Mouse (Mus musculus) gastrocnemius, postnatal 25 days (tissue): ENCODE data around the gene Chil4. TPM values are rescaled to one million over a fixed set of nuclear protein-coding genes. Genes with fewer than 3 reads are reported as not detected.
"Not testable (repeated sequence)": the region's sequence is repeated elsewhere in the genome, so short reads cannot be mapped to it uniquely, and the experiment has no call there.

Experiments
- DNase-seq: peaks from one replicate; pipeline ENCODE4 v3.0.0; 2022
- long read RNA-seq, 2 experiments: library from polyadenylated mRNA; stranded (forward); transcript quantifications; one replicate each; pipeline ENCODE4 v2.0.0; 2021
- total RNA-seq, 2 experiments: library from RNA; stranded (reverse); gene quantifications; 1 replicate in 1 of 2; 2 replicates in 1 of 2; pipeline ENCODE4 v1.2.3; 2021

The Chil4 gene
- not detected for total RNA-seq
- long read RNA-seq, experiment 1 = 0 reads
- long read RNA-seq, experiment 2 = 0 reads

- no peak for DNase-seq
These were observed at the start of gene Chil4 for GRCm38 (mm10) chr3:106219407-106219806. Gene Chil4, minus strand, starts transcription at chr3:106219507.

GRCm38 (mm10) chr3:106265854-106266253, 46.5 kb upstream of the Chil4 start:
- no peak for DNase-seq

DNA sequence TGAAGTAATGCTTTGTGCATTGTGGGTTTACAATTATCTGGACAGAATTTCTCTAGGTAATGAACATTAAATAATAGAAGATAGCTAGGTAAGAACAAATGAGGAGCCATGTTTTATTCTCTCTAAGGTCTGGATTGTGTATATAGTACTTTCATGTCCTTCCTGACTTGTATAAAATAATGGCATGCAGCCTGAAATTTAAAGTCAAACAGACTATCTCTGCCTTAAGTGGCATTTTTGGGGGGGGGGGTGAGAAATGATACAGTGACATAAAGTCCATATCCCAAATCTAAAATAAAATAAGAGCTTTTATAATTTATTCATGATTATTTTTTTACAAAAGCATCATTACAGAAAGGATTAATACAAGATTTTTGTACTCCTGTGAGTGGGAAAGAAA, 45.5 kb upstream of the Chil4 start:
- DNase-seq = no peak

DNA sequence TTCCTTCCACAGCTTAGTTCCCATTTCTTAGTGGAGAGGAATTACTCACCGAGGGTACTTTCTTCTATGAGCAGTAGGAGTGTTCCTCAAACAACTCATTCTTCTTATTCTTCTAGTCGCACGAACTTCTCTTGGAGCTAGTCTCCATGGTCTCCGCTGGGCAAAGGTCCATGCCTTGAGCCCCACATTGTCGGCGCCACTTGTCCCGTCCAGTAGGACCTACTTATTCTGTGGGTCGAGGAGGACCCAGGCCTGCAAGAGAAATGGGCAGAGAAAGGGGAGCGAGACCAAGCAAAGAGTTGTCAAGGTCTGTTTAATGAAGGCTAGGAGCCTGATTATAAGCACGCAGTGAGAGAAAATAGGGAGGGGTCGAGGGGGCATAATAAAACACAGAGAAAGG, 37.8 kb upstream of the Chil4 start:
- not testable (repeated sequence) for DNase-seq

DNA sequence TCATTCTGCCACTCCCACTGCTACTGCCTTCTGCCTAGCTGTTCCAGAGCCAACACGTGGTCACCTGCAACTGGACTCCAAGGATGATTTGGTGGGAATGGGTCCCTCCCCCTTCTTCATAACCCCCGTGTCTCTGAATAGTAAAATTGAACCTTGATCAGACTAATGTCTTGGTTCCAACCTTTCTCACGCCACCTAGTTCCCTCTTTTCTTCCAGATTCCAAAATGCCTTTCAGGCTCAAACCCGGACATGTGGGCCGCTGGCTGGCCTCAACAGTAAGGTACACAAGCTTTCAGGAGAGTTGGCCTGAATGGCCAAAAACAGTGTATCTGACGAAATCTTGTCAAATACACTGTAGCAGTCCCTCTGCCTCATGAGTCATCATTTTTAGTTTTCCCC, 33.4 kb upstream of the Chil4 start:
- DNase-seq = no peak

DNA sequence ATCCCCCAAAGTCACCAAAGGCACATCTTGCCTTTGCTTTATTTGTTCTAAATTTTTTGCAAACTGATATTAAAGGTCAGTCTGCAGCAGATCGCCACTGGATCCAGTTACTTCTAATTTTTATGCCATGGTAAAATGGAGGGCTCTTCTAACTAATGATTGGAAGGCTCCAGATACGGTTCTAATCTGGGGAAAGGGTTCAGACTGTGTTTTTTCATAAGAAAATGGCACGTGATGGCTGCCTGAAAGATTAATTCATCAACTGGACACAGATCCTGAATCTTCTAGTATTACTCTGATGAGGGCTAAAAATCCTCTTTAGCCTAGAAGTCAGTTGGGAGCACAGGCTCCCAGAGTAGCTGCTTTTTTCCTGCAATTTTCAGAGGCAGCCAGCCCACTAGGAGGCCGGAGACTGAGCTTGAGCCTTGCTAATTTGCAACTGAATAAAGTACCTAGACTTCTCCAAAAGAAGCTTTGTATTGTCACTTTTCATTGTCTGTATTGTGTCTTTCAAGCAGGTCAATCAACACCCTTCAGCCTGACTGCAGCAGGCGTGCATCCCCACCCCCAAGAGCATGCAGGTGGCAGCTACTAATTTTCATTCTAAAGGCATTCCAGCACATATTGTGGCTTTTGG, 31.6 kb upstream of the Chil4 start:
- DNase-seq = not testable (repeated sequence)

- DNase-seq = not testable (repeated sequence)
These were observed 28.1 kb upstream of the Chil4 start for GRCm38 (mm10) chr3:106247369-106247768.

GRCm38 (mm10) chr3:106240210-106240609, 20.9 kb upstream of the Chil4 start:
- DNase-seq = not testable (repeated sequence)

GRCm38 (mm10) chr3:106239196-106239791, 20.0 kb upstream of the Chil4 start:
- no peak for DNase-seq

GRCm38 (mm10) chr3:106223391-106223790, 4.1 kb upstream of the Chil4 start:
- DNase-seq = not testable (repeated sequence)

- DNase-seq = no peak
These were observed 2.4 kb upstream of the Chil4 start for GRCm38 (mm10) chr3:106221625-106222265.

GRCm38 (mm10) chr3:106218284-106218954, 888 bp downstream of the Chil4 start:
- DNase-seq = not testable (repeated sequence)

DNA sequence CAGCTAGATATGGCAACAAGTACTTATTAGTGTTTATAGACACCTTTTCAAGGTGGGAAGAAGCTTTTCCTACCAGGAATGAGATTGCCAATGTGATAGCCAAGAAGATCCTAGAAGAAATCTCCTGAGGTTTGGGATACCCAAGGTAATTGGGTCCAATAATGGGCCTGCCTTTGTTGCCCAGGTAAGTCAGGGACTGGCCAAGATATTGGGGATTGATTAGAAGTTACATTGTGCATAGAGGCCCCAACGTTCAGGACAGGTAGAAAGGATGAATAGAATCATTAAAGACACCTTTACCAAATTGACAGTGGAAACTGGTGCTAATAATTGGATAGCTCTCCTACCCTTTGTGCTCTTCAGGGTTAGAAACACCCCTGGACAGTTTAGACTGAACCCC, 21.3 kb downstream of the Chil4 start:
- not testable (repeated sequence) for DNase-seq

DNA sequence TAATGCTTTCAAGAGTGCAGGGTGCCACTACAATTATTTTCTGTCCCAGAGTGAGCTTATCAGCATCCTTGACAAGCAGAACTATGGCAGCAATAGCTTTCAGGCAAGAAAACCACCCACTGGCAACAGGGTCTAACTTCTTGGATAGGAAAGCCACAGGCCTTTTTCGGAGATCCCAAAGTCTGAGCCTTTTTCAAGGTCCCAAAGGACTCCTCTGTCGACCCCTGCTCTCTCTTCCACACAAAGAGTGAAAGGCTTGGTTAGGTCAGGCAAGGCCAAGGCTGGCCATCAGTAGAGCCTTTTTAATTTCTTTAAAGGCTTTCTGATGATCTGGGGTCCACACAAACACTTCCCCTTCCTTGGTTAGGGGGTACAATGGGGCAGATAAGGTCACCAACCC, 22.1 kb downstream of the Chil4 start:
- DNase-seq = not testable (repeated sequence)

DNA sequence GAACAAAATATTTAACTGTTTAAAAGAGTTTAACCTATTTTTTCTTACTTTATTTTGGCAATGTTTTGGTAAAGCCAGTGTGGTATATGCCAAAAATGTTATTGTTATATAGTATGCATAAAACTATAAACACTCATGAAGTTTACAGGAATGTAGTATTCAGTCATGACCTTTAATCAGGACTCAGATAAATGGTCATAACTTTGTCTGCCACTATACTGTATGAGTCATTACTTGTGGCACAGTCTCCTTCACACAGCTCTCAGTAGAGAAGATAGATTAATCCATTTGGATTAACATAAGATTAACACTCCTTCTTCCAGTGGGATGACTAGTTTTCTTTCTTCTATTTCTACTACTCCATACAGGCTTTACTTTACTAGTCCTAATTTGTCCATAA, 23.0 kb downstream of the Chil4 start:
- no peak for DNase-seq

GRCm38 (mm10) chr3:106195486-106195885, 23.8 kb downstream of the Chil4 start:
- no peak for DNase-seq

- no peak for DNase-seq
These were observed 31.3 kb downstream of the Chil4 start for GRCm38 (mm10) chr3:106187991-106188390.

- DNase-seq = no peak
These were observed 41.7 kb downstream of the Chil4 start for GRCm38 (mm10) chr3:106177509-106178189.

DNA sequence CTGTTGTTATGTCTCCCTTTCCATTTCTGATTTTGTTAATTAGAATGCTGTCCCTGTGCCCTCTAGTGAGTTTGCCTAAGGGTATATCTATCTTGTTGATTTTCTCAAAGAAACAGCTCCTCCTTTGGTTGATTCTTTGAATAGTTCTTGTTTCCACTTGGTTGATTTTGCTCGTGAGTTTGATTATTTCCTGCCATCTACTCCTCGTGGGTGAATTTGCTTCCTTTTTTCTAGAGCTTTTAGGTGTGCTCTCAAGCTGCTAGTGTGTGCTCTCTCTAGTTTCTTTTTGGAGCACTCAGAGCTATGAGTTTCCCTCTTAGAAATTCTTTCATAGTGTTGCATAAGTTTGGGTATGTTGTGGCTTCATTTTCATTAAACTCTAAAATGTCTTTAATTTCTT, 44.3 kb downstream of the Chil4 start:
- DNase-seq = not testable (repeated sequence)

GRCm38 (mm10) chr3:106172506-106172905, 46.8 kb downstream of the Chil4 start:
- not testable (repeated sequence) for DNase-seq

DNA sequence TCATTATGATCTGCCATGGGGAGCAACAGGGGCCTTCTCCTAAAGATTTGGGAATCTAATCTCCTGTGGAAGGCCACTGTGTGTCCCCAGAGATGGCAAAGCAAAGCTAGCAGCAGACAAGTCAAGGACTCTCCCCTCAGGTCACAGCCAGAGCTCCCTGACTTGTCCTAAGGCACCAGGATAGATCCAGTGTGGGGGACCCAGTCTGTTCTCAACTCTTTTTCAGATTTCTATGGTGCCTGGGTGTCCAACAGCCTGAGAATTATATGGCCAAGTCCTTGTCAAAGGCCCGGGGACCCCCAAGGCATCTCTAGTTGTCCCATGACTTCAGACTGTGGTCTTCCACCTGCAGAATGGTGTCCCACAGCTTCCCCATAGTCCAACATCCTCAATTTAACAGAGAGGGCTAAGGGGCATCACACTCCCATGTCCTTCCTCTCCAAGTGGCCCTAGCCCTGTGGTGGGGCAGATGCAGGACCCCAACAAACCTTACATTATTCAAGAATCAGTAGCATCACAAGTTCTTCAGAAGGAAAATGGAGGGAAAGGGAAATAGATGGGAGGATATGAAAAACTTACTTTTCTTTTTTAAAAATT, 48.1 kb downstream of the Chil4 start:
- no peak for DNase-seq

GRCm38 (mm10) chr3:106170522-106171053, 48.7 kb downstream of the Chil4 start:
- DNase-seq = no peak
